Mouse (Mus musculus): ENCODE data around the gene Eif2ak4. TPM values are rescaled to one million over a fixed set of nuclear protein-coding genes. Genes with fewer than 3 reads are reported as not detected.

Eif2ak4 gene
- polyA plus RNA-seq, 1 experiment from 2014 or later = 14.2 TPM

DNA sequence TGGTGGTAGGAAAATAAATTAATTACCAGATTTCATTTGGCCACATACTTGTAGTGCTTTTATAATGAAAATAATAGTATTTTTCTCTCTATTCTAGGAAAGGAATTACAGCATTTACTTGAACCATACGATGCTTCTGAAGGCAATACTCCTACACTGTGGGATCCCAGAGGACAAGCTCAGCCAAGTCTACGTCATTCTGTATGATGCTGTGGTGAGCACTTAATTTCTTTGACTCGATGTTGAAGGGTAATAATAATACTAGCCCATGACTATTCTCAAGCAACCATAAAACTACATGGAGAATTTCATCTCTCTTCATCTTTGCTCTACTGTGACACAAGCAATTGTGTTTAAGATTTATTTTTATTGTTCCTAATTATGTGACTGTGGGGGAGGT is 68.6 kb downstream of the Eif2ak4 start:
- Histone ChIP-seq H3K4me1 (peaks cover 6% of the 10 kb centered on the region), H3K4me3 (no peak overlapping the region), H3K27me3 (ENCODE audit: poor library complexity, severe bottlenecking) (no peaks in the 10 kb centered on the region), H3K36me3 (replicated peaks) (peaks cover 49% of the 10 kb centered on the region), H3K9me3 (no peaks in the 10 kb centered on the region), H3K27ac (no peak overlapping the region)
- 97% methylated on average over 3 of the region's 3 CpGs for WGBS
- no peak for DNase-seq (ENCODE audit: extremely low spot score, low spot score)

DNA sequence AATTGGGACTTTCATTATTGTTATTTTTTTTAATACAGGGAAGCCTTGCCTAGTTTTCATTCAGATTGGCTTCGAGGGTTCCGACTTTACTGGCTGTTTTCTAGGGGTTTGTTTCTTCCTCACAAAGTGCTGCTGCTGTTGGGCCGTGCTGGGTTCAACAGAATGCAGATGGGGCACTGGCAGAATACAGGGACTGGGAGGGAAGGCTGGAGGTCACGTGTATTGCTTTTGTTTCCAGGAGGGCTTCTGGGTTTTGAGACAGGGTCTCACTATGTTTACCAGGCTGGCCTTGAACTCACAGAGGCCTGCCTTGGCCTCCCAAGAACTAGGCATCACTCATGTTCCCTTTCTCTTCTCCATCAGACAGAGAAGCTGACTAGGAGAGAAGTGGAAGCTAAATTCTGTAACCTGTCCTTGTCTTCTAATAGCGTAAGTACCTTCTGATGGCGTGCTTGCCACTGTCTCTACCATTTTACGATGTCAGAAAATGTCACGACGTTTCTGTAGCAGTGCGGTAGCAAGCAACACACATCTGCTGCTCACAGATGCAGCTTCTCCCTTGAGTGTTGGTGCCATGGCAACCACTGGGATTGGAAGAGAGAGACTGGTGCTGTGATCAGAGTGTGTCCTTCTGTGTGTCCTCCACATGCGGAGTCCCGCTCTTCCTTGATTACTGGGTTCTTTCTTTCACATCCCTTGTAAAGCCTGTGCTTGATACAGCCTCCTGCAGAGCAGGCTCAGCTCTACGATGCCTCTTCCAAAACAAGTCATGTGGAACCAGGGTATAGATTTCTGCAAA is 69.2 kb downstream of the Eif2ak4 start:
- H3K4me1 ChIP-seq = peaks cover 7% of the 10 kb centered on the region
- no peak for DNase-seq (ENCODE audit: extremely low spot score, low spot score)
- H3K27ac ChIP-seq = no peak overlapping the region
- H3K4me3 ChIP-seq = no peak overlapping the region
- peaks cover 55% of the 10 kb centered on the region for H3K36me3 ChIP-seq (replicated peaks)
- H3K27me3 ChIP-seq (ENCODE audit: poor library complexity, severe bottlenecking) = no peaks in the 10 kb centered on the region
- WGBS = 90% methylated on average over 13 of the region's 13 CpGs
- no peaks in the 10 kb centered on the region for H3K9me3 ChIP-seq

DNA sequence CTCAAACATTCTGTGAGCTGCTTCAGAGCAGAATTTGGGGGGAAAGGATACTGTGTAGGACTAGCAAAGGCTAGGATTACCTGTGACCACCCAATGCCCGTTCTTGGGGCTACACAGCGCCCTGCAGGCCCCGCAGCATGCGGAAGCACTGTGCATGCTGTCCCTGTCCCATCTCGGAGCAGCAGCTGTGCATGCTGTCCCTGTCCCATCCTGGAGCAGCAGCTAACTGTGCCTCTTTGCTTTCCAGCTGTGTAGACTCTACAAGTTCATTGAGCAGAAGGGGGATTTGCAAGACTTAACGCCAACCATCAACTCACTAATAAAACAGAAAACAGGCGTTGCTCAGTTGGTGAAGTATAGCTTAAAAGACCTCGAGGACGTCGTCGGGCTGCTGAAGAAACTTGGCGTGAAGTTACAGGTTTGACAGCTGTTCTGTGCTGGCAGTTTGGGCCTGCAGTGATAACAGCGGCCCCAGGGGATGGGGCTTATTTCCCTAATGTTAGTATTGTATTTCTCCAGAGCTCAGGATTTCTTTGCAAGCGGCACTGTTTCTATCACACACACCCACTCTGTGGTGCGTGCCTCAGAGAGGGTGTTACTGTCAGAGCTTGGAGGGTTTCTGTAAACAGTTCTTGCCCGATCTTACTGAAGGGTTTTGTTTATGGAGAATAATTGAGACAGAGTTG is 73.2 kb downstream of the Eif2ak4 start:
- peaks cover 75% of the 10 kb centered on the region for H3K36me3 ChIP-seq (replicated peaks)
- no peak for DNase-seq (ENCODE audit: extremely low spot score, low spot score)
- no peaks in the 10 kb centered on the region for H3K27me3 ChIP-seq (ENCODE audit: poor library complexity, severe bottlenecking)
- H3K27ac ChIP-seq = no peak overlapping the region
- H3K4me3 ChIP-seq = no peak overlapping the region
- peaks cover 21% of the 10 kb centered on the region for H3K4me1 ChIP-seq
- 82% methylated on average over 16 of the region's 16 CpGs for WGBS
- H3K9me3 ChIP-seq = no peaks in the 10 kb centered on the region

DNA sequence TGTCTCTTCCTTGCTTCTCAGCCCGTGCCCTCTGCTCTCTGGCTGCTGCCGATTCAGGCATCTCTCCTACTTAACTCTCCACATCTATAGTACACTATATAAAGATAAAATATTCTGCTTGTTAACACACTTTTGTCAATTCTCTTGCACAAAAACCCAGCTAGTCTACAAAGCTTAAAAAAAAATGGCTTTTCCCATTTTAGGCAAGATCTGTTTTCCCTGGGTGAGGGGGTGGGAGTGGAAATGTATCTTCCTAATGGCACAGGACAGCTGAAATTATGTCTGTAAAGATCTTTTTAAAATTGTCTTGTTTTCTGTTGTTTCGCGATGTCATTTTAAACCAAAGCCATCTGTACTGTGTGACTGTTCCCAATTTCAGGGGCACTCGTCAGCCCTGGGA is 75.1 kb downstream of the Eif2ak4 start:
- WGBS = 82% methylated on average over 5 of the region's 5 CpGs
- Histone ChIP-seq H3K9me3 (no peaks in the 10 kb centered on the region), H3K27me3 (ENCODE audit: poor library complexity, severe bottlenecking) (no peaks in the 10 kb centered on the region), H3K4me3 (no peak overlapping the region), H3K4me1 (peaks cover 21% of the 10 kb centered on the region), H3K27ac (no peak overlapping the region), H3K36me3 (replicated peaks) (peaks cover 81% of the 10 kb centered on the region)
- DNase-seq (ENCODE audit: extremely low spot score, low spot score) = no peak

DNA sequence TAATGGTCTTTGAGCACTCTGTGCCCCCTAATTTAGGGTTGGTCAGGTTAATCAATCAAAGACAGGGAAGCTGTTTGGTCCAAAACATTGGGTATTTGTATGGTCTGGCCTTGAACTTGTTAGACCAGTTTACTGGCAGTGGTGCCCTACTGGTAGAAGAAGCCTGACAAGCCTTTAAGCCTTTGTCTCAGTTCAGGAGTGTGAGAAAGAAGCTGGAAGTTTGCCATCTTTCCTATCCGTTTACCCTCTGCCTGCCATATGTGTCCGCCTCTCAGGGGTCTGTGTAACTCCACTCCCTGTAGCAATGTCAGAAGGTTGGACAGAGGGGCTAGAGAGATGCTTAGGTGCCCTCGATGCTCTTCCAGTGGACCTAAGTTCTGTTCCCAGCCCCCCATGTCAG is 76.0 kb downstream of the Eif2ak4 start:
- H3K4me1 ChIP-seq = peaks cover 21% of the 10 kb centered on the region
- peaks cover 82% of the 10 kb centered on the region for H3K36me3 ChIP-seq (replicated peaks)
- no peaks in the 10 kb centered on the region for H3K27me3 ChIP-seq (ENCODE audit: poor library complexity, severe bottlenecking)
- DNase-seq (ENCODE audit: extremely low spot score, low spot score) = no peak
- WGBS = 86% methylated on average over 3 of the region's 3 CpGs
- no peak overlapping the region for H3K27ac ChIP-seq
- no peaks in the 10 kb centered on the region for H3K9me3 ChIP-seq
- no peak overlapping the region for H3K4me3 ChIP-seq

DNA sequence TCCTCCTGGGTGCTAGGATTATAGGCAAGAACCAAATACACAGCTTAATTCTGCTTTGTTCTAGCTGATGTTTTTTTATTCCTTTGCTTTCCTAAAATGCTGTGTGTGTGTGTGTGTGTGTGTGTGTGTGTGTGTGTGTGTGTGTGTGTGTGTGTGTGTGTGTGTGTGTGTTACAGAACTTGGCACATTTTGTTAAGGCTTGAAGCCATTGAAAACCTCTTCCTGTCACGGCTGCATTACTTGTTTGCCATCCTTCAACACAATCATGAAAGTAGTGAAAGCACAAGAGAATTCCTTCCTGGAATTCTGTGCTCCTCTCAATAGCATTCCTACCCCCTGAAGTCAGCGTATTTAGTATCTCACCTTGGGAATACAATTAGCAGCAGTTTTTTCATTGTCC is 77.5 kb downstream of the Eif2ak4 start:
- no peak for DNase-seq (ENCODE audit: extremely low spot score, low spot score)
- Histone ChIP-seq H3K27me3 (ENCODE audit: poor library complexity, severe bottlenecking) (no peaks in the 10 kb centered on the region), H3K9me3 (no peaks in the 10 kb centered on the region), H3K27ac (no peak overlapping the region), H3K4me1 (peaks cover 21% of the 10 kb centered on the region), H3K4me3 (no peak overlapping the region), H3K36me3 (replicated peaks) (peaks cover 88% of the 10 kb centered on the region)
- 72% methylated on average over 2 of the region's 2 CpGs for WGBS

DNA sequence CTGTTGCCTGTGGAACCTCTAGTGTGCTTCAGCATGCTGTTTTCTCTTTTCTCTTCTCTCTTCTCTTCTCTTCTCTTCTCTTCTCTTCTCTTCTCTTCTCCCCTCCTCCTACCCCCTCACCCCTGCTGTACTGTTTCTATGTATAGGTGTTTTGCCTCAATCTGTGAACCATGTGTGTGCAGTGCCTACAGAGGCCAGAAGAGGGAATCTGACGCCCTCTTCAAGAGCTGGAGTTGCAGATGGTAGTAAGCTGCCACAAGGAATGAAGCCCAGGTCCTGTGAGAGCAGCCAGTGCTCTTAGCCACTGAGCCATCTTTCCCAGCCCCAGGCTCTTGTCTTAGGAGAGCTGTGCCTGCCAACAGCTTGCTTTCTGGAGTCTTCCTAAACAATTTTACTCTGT is 78.2 kb downstream of the Eif2ak4 start:
- no peak for DNase-seq (ENCODE audit: extremely low spot score, low spot score)
- H3K4me1 ChIP-seq = peaks cover 15% of the 10 kb centered on the region; the same call in 1 of the 2 replicates
- 66% methylated on average over 1 of the region's 1 CpGs for WGBS
- H3K27me3 ChIP-seq (ENCODE audit: poor library complexity, severe bottlenecking) = no peaks in the 10 kb centered on the region
- no peak overlapping the region for H3K27ac ChIP-seq
- H3K36me3 ChIP-seq (replicated peaks) = peaks cover 88% of the 10 kb centered on the region
- no peaks in the 10 kb centered on the region for H3K9me3 ChIP-seq
- no peak overlapping the region for H3K4me3 ChIP-seq

DNA sequence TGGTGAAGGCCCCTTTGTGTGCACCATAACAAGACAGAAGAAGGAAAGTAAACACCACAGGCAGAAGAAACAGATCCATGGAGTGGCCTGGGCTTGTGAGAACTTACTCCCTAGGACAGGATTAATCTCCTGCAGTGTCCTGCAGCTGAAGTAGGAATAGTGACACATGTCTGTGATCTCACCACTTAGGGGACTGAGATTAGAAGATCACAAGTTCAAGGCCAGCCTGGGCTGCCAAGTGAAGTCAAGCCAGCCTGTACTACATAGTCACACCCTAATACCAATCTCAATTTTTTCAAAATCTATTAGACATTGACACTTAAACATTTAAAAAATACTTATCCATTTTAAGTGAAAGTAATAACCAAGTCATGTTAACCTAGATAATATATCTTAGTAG is 79.9 kb downstream of the Eif2ak4 start:
- DNase-seq (ENCODE audit: extremely low spot score, low spot score) = no peak
- Histone ChIP-seq H3K36me3 (replicated peaks) (peaks cover 88% of the 10 kb centered on the region), H3K27ac (no peak overlapping the region)

DNA sequence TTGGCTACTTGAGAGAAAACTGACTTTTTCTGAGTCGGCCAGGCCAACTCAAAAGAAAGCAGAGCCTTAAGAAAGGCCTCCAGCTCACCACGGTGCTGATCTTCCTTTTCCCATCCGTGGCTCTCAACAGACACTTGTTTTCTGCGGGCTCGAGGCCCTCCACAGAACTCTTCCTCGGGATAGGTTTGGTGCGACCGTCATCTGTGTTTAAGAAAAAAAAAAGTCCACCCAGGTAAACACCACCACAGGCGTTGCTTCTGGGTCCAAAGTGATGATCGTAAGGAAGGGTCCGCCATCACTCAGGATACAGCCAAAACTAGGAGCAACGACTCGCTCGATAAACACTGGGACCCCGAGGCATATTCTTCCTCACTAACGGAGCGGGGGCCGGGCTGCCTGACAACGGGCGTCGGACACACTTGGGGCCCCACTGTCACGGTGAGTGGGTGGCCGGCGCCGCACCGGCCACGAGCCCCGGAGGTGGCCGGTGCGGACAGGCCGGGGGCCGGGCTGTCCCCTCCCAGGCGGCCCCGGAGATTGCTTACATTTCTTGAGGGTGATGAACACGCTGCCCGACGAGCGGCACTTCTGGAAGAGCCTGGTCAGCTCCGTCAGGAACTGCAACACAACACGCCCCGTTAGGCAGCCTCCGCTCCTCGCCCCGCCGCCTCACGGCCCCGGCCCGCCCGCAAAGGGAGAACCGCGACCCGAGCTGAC is 90.6 kb downstream of the Eif2ak4 start:
- 4% methylated on average over 52 of the region's 52 CpGs for WGBS

More for the DNA sequence above, 79.9 kb downstream of the Eif2ak4 start:
- H3K27me3 ChIP-seq (ENCODE audit: poor library complexity, severe bottlenecking) = no peaks in the 10 kb centered on the region
- H3K4me3 ChIP-seq = no peak overlapping the region
- peaks cover 8% of the 10 kb centered on the region; the same call in 1 of the 2 replicates for H3K4me1 ChIP-seq
- H3K9me3 ChIP-seq = no peaks in the 10 kb centered on the region

DNA sequence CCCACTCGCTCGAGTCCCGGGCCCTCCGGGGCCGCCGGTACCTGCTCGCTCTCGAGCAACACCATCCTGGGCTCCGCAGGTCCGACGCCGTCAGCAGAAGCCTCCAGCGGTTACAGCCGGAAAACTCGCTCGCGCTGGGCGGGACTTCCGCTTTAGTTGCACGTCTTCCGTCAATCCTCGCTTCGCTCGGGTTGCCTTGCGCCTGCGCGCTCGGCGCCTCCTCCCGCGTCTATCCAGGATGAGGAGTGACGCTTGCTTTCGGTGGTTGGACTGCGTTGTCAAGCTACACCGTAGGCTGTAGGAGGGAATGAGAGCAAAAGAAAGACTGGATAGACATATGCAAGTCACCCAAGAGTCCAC is 91.1 kb downstream of the Eif2ak4 start, which contains the start of gene Srp14:
TSS of gene Srp14 (minus strand) at position 162 of the 360 bp plus-strand sequence.
- no peaks in the 10 kb centered on the region for H3K9me3 ChIP-seq
- H3K4me1 ChIP-seq = peaks cover 22% of the 10 kb centered on the region
- peak; percentile 95 for DNase-seq (ENCODE audit: extremely low spot score, low spot score)
- under 1% methylated on average over 35 of the region's 35 CpGs for WGBS
- peak within 1 kb of the TSS; percentile 95 for H3K4me3 ChIP-seq
- peaks cover 33% of the 10 kb centered on the region for H3K36me3 ChIP-seq (replicated peaks)
- H3K27ac ChIP-seq = peak within 1 kb of the TSS; percentile 90
- no peaks in the 10 kb centered on the region for H3K27me3 ChIP-seq (ENCODE audit: poor library complexity, severe bottlenecking)

More for the DNA sequence above, 90.6 kb downstream of the Eif2ak4 start:
- Histone ChIP-seq H3K4me3 (peak overlapping the region; percentile 95), H3K27me3 (ENCODE audit: poor library complexity, severe bottlenecking) (no peaks in the 10 kb centered on the region), H3K36me3 (replicated peaks) (peaks cover 38% of the 10 kb centered on the region), H3K9me3 (no peaks in the 10 kb centered on the region), H3K27ac (peak overlapping the region; percentile 90), H3K4me1 (peaks cover 22% of the 10 kb centered on the region)
- DNase-seq (ENCODE audit: extremely low spot score, low spot score) = no peak

DNA sequence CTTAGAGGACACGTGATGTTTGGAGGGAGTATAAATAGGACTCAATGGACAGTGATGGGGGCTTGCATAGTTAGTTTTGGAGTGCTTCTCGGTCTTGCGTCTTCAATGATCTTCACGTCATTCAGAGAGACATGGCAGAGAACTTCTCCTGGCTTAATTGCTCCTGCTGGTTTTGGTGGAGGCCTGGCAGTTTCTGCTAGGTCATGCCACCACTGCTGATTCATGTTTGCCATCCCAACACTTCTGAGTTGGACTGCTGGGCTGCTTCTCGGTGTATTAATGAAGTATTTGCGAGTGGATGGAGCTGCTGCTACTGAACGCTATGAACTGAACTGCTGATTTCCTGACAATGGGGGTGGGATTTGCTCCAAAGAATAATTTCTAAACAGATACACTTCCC is 92.5 kb downstream of the Eif2ak4 start:
- H3K4me3 ChIP-seq = no peak overlapping the region
- H3K4me1 ChIP-seq = peaks cover 22% of the 10 kb centered on the region
- no peaks in the 10 kb centered on the region for H3K27me3 ChIP-seq (ENCODE audit: poor library complexity, severe bottlenecking)
- DNase-seq (ENCODE audit: extremely low spot score, low spot score) = no peak
- peaks cover 19% of the 10 kb centered on the region for H3K36me3 ChIP-seq (replicated peaks)
- 94% methylated on average over 7 of the region's 7 CpGs for WGBS
- H3K27ac ChIP-seq = no peak overlapping the region
- H3K9me3 ChIP-seq = no peaks in the 10 kb centered on the region

DNA sequence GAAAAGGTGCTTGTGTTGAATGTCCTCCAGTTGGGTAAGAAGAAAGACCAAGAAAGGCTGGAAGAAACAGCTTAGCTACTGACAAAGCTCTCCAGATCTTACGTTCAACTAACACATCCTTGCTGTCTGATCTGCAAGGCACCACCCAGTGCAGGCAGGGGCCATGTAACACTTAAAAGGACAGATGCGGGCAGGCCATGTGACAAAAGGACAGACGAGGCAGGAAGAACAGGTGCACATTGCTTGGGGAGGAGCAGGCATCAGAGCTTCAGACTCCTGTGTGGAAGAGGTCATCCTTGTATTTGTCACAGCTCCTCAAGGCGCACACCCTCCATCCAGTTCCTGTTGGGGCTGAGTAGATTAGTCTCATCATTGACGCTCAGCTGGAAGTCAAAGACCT is 94.6 kb downstream of the Eif2ak4 start:
- Histone ChIP-seq H3K4me1 (peaks cover 24% of the 10 kb centered on the region), H3K4me3 (no peak overlapping the region), H3K36me3 (replicated peaks) (no peaks in the 10 kb centered on the region), H3K27me3 (ENCODE audit: poor library complexity, severe bottlenecking) (no peaks in the 10 kb centered on the region), H3K27ac (no peak overlapping the region), H3K9me3 (peaks cover 3% of the 10 kb centered on the region; the same call in 1 of the 2 replicates)
- DNase-seq (ENCODE audit: extremely low spot score, low spot score) = no peak
- WGBS = 87% methylated on average over 5 of the region's 5 CpGs

Data from forebrain, embryonic 10.5 days (tissue).